Mouse (Mus musculus) hematopoietic stem cell, adult 5-6 weeks (primary cell): ENCODE data around the gene Palmd. TPM values are rescaled to one million over a fixed set of nuclear protein-coding genes. Genes with fewer than 3 reads are reported as not detected.
A peak's percentile ranks its signal among the peaks of the same experiment; 100 is the strongest.

Source experiments
- ATAC-seq, 2 experiments: fragments of 125-278 bp in 1 of 2; replicated peaks in 1 of 2; 2 replicates each; pipeline ENCODE4 v1.8.0; 2016 to 2017; ENCODE audit warnings: inconsistent platforms in 2 of 2, mild to moderate bottlenecking in 2 of 2, moderate number of reproducible peaks in 2 of 2, low read depth in 1 of 2, moderate TSS enrichment in 1 of 2; ENCODE audit not compliant: low FRiP score in 2 of 2, poor library complexity in 2 of 2, severe bottlenecking in 2 of 2, insufficient read depth in 1 of 2, low TSS enrichment in 1 of 2
- total RNA-seq: library from RNA; stranded (forward); fragments of 172-1452, 232-1000 nt; gene quantifications from 2 replicates; pipeline ENCODE4 v1.2.3, GENCODE M21; 2017

Gene Palmd
- total RNA-seq, 1 experiment from 2014 or later = not detected

DNA sequence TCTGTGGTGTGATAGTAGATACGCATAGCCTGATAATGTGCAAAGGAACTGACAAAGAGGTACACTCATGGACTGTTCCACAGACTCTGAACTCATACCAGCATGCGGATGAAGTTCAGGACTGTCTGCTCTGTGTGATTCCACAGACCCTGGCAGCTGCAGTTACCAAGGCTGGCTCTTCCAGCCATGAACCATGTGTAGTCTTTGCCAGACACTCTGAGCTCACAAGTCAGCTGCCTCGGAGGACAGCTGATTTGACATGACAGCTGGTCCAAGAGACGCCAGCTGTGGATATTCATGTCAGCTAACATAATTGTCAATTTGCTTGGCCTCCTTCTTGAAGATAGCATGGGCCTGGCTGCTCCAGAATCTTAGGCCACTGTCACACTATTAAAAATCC is 39.8 kb downstream of the Palmd start:
- no peak for ATAC-seq

DNA sequence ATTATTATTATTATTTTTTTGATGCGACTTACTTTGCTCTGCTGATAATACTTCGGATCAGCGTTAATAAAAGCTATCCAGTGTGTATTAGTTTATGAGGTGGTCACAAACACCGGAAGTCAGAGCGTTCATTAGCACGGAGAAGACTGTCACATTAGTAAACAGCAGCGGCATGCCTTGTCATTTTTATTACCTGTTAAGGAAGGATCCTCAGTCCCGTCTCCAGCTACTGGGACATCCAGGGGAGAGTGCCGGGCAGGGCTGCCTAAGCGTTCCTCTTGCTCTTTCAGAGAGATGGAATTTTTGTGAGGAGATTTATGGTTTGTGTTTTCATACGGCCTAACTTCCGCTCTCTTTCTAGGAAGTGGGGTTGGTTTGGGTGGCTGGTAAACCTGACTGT is 45.7 kb downstream of the Palmd start:
- ATAC-seq = no peak

DNA sequence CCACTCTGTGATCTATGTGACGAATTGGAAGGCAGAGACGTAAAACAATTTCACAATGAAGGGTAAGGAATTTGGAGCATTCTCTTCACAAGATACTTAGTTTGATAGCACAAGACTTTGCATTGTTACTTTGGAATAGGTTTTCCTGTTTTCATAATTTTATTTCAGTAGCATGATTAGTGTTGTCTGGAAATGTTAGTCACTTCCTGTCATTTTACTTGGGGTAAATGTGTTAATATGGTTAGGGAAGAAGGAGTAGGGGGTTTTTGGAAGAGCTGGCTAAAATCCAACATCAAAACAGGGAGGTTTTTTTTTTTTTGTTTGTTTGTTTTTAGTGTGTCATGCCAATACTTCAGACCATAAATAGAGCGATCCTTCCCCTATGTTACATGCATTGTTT is 47.3 kb downstream of the Palmd start:
- no peak for ATAC-seq

DNA sequence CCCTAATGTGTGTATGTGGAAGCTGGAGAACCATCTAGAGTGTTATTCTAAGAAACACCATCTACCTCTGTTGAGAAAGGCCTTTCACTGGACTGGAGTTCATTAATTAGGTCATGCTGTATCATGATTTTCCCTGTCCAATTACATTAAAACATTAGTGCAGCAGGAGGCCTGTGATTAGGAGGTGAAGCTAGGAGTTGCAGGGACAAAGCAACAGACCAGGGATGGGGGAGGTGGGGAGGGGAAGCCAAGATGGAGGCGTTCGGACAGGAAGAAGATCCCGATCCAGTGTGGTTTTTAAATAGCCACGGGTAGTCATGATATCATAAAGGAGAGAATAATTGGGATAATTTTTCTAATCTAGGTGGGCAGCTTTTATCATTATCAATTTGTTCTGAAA is 51.8 kb downstream of the Palmd start:
- ATAC-seq = no peak

DNA sequence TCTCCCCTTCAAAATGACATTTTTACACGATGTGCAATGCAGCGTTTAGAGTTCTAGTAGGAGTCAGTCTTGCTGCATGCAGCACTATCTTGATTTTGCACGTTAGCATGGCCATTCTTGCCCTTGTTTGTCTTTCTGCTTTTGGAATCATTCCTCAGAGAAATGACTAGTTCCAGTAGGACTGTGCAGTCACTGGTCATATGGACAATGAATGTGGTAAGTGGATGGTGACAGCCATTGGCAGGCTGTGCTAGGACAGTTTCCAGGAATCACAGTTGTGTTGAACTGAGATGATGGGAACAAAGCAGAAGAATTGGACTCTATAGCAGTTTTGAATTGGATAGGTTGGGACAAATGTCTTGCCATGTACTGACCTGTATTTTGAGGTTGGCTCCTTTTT is 53.9 kb downstream of the Palmd start:
- ATAC-seq = no peak

DNA sequence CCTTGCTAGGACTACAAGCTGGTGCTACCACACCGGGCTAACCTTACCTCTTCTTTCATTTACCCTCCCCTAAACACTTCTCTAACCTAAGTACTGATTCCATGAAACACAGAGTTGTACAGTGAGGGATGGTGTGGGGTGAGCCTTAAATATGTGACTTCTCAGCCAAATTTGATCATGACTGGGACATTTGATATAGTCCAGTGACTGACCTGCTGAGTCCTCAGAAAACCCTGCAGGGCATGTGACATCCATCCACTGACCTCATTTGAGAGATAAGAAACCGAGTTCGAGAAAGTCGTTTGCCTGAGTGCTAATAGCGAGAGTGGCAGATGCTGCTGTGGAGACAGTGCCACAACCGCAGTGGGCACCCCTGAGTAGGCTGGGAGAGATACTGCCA is 54.4 kb downstream of the Palmd start:
- ATAC-seq = no peak

DNA sequence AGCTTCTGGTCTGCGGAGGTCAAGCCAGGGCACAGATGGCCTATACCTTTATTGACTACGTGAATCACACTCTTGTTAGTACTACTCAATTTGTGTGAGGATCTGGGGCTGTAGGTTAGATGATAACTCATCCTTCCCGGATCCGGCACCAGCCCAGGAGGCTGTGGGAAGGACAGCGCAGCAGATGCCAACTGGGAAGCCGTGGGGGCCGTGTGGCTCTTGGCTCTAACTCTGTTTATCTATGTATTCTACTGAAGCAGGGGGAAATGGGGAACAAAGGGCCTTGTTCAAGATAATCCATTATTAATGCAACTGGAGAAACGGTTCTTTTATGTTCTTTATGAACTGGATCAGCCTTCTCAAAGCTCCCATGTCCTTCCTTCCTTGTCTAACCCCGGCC is 62.2 kb downstream of the Palmd start:
- no peak for ATAC-seq

DNA sequence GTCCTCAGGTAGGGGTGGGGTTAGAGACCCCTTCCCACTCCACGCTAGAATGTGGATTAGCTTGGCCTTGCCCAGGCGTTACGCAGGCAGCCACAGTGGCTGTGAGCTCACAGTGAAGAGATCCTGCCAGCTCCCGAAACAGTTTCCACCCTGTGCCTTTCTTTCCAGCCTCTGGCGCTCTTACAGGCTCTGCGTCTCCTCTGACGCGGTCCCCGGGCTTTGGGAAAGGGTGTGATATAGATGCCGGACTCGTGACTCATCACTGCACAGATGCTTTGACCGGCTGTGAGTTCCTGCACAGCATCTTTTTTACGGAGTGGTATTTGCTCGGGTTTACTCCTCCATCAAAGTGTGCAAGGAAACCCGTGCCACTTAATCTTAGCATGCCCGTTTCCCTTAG is 62.9 kb downstream of the Palmd start:
- ATAC-seq = no peak

DNA sequence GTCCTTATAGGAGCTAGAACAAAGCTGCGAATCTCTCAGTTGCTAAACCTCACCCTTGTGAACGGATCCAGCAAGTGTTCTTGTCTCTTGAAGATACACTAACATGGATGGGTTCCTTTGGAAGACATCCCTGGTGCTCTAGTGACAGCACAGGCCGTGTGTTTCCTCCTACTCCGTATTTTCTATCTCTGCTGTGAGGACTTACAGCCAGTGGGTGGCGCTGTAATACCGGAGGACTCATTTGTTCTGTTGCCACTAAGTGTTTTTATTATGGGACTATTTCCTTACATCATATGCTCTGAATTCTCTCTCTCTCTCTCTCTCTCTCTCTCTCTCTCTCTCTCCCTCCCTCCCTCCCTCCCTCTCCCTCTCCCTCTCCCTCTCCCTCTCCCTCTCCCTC is 64.6 kb downstream of the Palmd start:
- peak in 1 of 2 experiments; percentile 33; a peak in 1 of 4 replicates for ATAC-seq

DNA sequence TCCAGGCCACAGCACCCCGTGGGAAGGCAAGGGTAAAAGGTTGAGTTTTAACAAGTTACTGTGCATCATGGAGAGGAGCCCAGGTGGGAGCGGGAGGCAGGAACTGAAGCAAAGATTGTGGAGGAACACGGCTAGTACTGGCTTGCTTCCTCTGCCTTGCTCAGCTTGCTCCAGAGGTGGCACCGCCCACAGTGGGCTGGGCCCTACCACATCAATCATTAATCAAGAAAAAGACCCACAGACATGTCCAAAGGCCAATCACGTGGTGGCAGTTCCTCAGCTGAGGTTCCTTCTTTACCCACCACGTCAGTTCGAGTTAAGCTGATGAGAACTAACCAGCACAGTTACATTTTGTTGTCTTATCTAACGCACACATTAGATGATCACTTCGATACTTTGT is 75.9 kb downstream of the Palmd start:
- ATAC-seq = peak; percentile 53 to 74

DNA sequence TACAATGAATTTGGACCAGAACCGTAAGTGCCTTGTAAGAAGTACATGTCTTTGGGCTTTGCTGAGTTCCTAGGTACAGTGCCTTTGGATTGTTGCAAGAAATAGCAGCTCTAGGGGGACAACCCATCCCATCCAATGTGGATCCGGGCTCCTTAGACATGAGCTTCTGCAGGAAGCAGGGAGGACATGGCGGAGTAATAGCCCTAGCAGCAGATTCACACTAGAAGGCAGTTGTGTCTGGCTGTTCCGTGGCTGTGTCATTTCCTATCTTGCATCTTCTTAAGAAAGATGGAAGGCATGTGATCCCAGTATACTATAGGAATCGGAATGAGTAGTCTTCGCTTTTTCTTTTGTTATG is 76.6 kb downstream of the Palmd start:
- no peak for ATAC-seq

DNA sequence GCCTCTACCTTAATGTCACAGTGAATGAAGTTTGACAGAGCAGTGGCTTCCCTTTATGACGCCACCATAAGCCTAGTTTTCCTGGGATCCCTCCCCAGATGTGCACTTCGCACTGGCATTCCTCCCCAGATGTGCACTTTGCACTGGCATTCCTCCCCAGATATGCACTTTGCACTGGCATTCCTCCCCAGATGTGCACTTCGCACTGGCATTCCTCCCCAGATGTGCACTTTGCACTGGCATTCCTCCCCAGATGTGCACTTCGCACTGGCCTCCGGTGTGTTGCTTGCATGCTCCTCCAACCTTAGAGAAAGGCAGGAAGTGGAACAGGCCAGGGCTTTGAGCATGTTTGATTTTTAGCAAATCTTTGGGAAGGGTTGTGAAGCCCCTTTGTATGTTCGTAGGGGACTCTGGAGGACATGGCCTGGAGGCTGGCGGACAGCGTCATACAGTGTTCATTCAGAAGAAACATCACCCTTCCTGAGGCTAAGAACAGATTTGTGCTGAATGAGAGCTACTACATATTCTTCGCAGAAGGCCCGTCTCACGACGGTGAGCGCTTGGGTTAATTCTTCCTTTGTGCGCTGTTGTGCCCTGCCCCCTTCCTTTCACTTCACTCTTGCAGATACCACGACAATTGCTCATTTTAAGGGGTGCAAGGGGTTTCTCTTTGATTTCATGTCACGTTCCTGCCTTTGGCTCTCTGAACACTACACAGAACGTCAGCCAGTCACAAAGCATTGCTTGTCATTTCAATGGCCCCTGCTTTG is 77.2 kb downstream of the Palmd start:
- no peak for ATAC-seq

DNA sequence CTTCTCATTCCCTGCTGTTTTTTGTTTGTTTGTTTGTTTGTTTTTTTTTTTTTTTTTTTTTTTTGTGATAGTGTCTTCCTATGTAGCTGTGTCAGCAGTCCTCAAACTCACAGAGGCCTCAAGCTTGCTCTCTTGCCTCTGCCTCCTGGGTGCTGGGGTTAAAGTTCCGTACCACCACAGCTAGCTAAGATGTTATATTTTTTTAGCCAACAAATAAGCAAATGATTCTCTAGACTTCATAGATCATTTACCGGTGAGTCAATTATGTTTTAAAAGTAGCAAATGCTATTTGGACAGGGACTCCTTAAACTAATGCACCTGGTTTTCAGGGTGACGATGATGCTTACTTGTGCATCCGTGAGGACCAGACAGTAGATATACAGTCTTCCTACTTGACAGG is 78.2 kb downstream of the Palmd start:
- no peak for ATAC-seq

DNA sequence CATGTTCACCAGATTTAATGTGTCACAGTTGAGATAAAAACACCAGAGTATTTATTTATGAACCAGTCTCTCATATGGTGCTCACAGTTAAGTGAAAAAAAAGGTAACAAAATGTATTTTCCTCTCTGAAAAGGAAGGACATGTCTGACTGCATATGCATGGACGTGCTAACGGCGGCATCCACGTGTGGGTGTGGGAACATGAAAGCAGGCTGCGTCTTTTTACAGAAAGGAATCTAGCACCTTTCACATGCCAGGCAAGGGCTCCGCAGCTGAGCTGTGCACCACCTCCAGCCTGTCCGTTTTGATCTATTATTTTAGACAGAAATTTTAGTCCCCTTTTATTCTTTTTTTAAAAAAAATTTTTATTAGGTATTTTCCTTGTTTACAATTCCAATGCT is 79.4 kb downstream of the Palmd start:
- ATAC-seq = no peak

DNA sequence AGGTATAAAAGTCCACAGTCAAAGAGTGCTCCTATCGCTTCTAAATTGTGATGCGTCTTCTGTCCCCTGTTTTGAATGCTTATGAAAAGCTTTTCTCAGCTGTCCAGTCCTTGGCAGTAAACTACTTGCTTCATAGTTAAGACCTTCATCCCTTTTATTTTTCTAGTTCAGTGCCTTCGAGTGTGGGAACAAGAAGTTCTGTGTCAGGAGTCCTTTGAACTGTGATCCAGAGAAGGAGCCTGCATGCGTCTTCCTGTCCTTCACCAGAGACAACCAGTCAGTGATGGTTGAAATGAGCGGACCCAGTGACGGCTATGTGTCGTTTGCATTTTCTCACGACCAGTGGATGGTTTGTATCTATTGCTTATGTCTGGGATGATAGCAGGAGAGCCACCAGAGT is 83.8 kb downstream of the Palmd start:
- ATAC-seq = no peak

DNA sequence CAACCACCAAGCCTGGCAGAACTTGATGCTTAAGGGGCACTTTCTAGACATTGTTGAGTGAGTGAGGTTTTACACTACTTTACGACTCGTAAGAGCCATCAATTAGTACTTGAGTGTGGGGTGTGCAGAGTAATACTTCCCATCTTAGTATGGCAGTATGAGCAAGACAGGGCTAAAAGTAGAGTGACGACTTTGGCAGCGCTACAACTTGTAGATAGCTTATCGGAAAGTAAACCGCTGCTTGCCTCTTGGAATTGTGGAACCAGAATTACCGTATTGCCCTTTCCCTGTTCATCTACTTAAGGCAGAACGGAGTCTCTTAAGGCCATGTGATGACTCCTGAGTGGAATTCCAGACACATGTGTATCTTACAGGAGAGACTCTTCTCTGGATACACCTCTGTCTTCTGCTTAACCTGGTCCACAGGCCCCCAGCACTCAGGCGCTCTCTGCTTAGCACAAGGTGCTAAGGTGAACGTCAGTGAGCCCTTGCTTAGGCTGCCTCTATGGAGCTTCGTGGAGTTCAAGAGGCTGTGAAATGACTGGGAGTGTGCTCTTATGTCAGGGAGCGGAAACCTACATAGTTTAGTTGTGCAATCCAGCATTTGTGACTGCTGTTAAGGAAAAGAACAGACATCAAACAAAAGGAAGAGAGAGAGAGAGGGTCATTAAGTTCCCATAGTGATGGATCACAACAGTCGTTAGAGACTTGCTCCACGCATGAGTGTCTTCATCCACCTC is 86.4 kb downstream of the Palmd start:
- no peak for ATAC-seq

DNA sequence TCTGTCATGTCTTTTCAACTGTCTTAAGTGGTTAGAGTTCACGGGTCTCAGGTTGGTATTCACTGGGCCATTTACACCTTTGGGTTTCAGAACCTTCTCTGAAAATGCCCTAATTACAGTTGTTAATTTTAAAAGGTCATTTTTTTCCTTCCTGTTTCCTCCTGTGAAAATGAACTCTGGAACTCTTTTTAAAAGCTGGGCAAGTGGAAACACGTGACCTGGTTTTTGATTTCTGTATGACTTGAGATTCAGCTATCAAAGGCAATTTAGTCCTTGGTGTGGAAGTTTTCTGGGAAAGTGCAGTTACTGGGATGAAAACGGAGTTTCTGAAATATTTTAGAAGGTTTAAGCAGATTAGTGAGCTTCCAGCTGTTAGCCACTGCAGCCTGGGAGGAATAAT is 98.4 kb downstream of the Palmd start:
- ATAC-seq = no peak
